Mouse (Mus musculus): ENCODE results near the gene Suz12. TPM values are rescaled to one million over a fixed set of nuclear protein-coding genes. Genes with fewer than 3 reads are reported as not detected.

Suz12 gene
- total RNA-seq, 4 experiments from 2014 or later = 19.2 to 24.1 (median 21.6) TPM

GRCm38 (mm10) chr11:80072365-80072764 lies 79.5 kb downstream of the Suz12 start:
- no peak for DNase-seq (ENCODE audit: low spot score in 2 of 2)

- DNase-seq (ENCODE audit: low spot score in 2 of 2) = no peak
Observed at GRCm38 (mm10) chr11:80075608-80076277, 82.8 kb downstream of the Suz12 start.

- DNase-seq (ENCODE audit: low spot score in 2 of 2) = no peak
Observed at GRCm38 (mm10) chr11:80077784-80078545, 85.1 kb downstream of the Suz12 start.

- DNase-seq (ENCODE audit: low spot score in 2 of 2) = no peak
Observed at GRCm38 (mm10) chr11:80078831-80079230, 85.9 kb downstream of the Suz12 start.

- DNase-seq (ENCODE audit: low spot score in 2 of 2) = no peak
Observed at GRCm38 (mm10) chr11:80079751-80080150, 86.8 kb downstream of the Suz12 start.

- DNase-seq (ENCODE audit: low spot score in 2 of 2) = peak in 1 of 2 experiments; percentile 8
Observed at GRCm38 (mm10) chr11:80080381-80080825, 87.5 kb downstream of the Suz12 start.

- peak; percentile 91 to 92 for DNase-seq (ENCODE audit: low spot score in 2 of 2)
Observed at GRCm38 (mm10) chr11:80080826-80081728, 88.2 kb downstream of the Suz12 start, which contains the start of gene Crlf3. TSS of gene Crlf3 (minus strand) at chr11:80080991.

GRCm38 (mm10) chr11:80081786-80082319 lies 88.9 kb downstream of the Suz12 start:
- no peak for DNase-seq (ENCODE audit: low spot score in 2 of 2)

Other genes starting within 250 kb of the Suz12 start
- gene Utp6, start 30.7 kb upstream of the Suz12 start, total RNA-seq (2022) = 10 to 100 TPM; 28.0 to 36.7 (median 29.4) TPM
- gene Crlf3, start 87.9 kb downstream of the Suz12 start, total RNA-seq (2022) = 1 to 10 TPM; 3.7 to 4.2 (median 4.1) TPM
- under 1 TPM; 0.51 to 0.73 (median 0.71) TPM for gene Atad5, start 96.3 kb downstream of the Suz12 start, total RNA-seq (2022)
- 10 to 100 TPM; 19.0 to 22.1 (median 20.5) TPM for gene Tefm, start 149.1 kb downstream of the Suz12 start, total RNA-seq (2022)
- 1 to 10 TPM; 1.2 to 3.9 (median 2.6) TPM for gene Adap2, start 161.0 kb downstream of the Suz12 start, total RNA-seq (2022)
- 1 to 10 TPM; 1.6 to 2.8 (median 2.4) TPM for gene Rnf135, start 190.7 kb downstream of the Suz12 start, total RNA-seq (2022)
- gene Rhot1, start 215.9 kb downstream of the Suz12 start, total RNA-seq (2022) = 10 to 100 TPM; 39.0 to 41.8 (median 40.8) TPM

Data from gastrocnemius, adult 8-10 months (tissue).